Mouse (Mus musculus) heart, adult 18-20 months (tissue): Measurements from ENCODE around the gene Gm45062. TPM values are rescaled to one million over a fixed set of nuclear protein-coding genes. Genes with fewer than 3 reads are reported as not detected.
A peak's percentile ranks its signal among the peaks of the same experiment; 100 is the strongest.
"Not testable (repeated sequence)": the region's sequence is repeated elsewhere in the genome, so short reads cannot be mapped to it uniquely, and the experiment has no call there.

Experiments
- DNase-seq, 2 experiments: peaks; one replicate each; pipeline ENCODE4 v3.0.0; 2021 to 2022; ENCODE audit warnings: mixed read lengths in 1 of 2
- total RNA-seq, 2 experiments: library from RNA; stranded (reverse); gene quantifications; 2 replicates each; pipeline ENCODE4 v1.2.3; 2021

Gm45062 gene
- total RNA-seq, 2 experiments from 2014 or later = not detected

DNA sequence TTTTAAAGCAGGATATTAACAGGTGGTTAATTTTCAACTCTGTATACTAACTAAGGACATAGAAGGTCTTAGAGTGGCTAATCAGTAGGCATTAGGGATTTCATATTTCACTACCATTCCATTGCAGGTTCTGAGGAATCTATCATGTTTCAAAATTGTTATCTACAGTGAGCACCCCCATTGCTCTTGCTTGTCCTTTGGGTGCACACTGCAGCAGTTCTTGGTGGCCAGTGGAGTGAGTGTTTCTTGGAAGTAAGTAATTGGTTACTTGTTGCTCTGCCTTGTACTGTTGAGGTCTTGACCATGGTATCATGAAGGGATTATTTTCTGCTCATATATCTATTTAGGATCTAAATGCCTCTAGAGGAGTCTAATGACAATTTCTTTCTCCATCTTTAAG is 57.0 kb downstream of the Gm45062 start:
- no peak for DNase-seq

DNA sequence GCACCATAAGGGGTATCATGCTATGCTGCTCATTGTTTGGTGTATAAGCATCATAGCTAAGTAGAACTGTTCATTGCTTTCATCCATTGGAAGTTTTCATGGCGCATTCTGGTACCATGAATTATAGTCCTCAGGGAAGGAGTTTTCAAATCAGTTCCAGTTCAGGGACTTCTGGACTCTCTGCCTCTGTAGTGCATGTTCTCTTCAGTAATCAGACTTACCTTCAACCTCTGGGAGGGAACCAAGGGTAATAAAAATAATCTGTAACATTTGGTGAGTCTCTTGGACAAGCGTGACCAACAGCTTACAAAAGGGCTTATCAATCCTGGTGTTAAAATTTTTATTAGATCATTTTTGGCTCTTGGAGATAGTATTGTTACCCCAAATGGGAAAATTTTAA is 60.3 kb downstream of the Gm45062 start:
- DNase-seq = no peak

DNA sequence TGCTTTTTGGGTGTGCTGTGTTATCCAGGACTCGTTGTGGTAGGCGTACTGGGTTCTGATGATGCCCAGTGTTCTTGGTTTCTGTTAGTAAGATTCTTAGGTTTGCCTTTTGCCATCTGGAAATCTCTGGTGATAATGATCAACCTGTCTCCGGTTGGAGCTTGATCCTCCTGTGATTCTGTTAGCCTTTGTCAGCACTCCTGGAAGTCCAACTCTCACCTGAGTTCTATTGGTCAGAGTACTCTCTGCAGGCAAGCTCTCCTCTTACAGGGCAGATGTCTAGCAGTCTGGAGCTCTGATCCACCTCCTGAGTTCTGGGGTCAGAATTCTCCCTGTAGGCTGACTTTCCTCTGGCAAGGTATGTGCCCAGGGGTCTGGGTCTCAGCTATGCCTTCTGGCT is 72.2 kb downstream of the Gm45062 start:
- DNase-seq = not testable (repeated sequence)

DNA sequence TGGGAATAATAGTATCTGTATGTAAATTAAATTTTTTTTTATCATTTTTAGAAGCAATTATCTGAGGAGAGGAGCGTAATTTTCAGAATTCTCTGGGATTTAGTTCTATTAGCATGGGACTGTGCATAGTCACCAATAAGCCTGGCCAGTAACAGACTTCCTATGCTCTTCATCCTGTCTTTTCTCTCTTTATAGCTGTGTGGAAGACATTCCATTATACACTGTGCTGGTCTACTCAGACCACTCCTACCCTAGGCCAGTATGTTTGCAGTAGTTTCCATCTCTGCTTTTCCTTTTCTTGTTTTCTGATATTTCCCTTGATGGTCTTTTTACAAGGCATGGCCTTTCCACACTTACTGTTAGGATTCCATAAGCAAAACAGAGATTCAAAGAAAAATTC is 74.1 kb downstream of the Gm45062 start:
- no peak for DNase-seq

DNA sequence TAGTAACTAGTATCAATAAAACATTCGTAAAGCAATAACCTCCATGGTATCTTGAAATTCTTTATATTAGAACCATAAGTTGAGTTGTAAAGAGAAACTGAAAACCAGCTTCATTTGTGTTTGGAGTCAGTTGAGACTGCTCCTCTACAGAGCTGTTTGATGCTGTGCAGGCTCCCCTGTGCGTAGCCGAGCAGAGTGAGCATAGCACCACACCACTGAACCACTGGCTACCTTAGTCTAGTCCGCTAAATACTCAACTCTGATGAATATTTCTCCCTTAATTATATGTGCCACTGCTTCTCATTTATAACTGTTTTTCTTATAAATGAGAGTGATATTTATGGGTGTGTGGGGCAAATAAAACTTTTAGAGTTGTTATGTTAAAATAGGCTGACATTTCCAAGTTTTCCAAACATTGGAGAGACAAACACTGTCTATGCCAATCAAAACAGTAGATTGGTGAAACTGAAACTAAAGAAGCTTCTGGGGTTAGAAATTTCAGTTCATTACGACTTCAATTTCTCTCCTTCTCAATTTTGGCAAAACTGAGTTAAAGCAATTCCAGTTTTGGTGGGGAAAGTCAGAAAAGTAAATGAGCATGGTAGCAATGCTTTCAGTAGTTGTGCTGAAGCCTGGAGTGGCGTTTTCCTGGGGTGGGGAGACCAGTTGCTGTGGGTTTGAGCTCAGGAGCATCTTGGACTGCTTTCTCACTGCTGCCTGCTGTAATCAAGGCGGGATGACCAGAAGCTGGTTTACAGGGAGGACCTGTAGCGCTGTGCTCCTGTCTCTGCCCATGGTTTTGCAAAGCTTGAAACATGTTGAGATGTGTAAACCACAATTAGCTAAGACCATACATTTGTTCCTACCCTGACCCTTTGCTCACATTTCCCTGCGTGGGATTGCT is 77.5 kb downstream of the Gm45062 start:
- DNase-seq = peak; percentile 22 to 55

DNA sequence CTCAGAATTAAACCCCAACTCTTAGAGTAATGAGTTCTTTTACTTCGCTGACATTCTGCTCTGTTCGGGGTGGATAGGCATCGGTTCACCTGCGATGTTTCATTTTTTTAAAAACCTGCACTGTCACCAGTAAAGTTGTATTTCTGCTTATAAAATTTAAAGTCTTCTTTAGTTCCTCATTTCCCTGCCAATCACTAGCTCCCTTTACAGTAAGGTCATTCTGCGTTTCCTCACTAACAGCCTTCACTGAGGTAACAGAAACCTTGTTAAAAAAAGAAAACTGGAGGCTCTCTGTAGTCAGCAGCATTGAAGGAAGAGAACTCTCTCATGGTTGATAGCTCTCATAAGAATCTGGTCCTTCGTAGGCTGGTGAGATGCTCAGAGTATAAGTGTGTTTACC is 80.2 kb downstream of the Gm45062 start:
- DNase-seq = no peak

DNA sequence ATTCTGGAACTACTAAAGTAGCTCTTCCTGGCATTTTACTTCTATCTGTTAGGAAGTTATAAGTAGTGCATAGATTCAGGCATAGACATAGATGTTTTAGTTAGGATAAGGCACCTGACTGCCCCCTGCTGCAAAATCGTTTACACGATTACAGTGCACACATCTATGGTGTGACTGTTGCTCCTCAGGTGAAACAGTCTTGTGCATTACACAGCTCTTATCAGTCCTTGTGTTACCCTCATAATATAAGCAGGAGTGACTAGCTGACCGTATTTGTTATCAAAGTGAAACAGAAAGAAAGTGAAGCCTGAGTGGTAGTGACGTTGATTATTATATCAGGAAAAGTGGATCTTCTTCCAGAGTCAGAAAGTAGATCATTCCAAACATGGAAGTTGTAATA is 84.0 kb downstream of the Gm45062 start:
- no peak for DNase-seq

DNA sequence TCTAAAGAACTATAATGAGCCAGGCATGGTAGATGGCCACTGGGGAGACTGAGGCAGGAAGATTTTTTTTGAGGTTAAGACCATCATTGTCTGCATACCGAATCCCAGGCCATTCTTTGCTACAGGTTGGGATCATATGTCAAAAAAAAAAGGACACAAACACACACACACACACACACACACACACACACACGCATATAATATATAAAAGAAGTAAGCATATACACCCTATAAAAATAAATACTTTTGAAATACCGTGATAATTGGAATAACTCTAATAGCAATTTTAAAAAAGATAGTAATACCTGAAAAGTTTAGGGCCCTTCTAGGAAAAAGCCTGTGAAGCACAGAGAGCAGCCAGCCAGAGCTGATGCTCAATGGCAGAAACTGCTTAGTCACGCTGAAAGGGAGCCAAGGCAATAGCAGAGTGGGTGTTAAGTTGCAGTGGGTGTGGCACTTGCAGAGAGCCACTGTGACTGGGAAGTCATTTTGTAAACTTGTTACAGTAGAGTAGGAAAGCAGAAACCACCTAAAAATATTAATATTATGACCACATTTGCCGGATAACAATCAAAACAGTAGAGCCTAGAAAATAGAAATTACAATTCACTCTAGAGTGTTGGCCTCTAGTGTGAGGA is 86.1 kb downstream of the Gm45062 start:
- peak; percentile 78 to 85 for DNase-seq

DNA sequence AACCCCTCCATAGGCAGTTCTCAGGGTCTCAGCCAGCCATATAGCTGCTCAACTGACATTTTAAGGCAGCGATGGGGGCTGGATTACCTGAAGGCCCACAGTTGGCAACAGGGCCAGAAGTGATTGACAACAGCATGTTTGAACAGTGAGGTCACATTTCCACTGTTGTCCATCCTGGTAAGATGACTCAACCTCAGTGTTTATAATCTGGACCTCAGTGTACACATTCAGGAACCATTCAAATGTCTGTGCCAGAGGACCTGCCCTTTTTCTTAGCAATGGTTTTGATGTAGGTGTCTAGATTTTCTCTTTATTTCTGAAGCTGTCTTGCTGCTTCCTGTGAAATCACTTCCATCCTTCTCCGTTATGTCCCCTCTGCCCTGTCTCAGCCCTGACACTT is 87.9 kb downstream of the Gm45062 start:
- DNase-seq = no peak

DNA sequence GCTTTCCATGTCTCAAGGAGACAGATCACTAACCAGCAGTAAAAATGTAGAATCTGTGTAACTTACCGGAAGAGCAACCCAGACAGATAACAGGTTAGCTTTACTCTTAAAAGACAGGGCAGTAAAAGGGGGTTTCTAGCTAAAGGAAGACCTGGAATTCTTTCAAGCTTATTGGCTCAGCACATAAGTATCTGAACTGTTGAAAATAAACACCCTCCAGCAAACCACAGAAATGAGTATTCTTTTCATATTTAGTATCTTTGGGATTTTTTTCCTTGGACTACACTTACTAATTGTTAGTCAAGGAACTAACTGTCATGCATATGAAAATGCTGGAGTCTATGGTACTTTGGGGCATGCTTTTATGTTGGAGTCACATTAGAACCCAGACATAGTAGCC is 89.1 kb downstream of the Gm45062 start:
- no peak for DNase-seq

DNA sequence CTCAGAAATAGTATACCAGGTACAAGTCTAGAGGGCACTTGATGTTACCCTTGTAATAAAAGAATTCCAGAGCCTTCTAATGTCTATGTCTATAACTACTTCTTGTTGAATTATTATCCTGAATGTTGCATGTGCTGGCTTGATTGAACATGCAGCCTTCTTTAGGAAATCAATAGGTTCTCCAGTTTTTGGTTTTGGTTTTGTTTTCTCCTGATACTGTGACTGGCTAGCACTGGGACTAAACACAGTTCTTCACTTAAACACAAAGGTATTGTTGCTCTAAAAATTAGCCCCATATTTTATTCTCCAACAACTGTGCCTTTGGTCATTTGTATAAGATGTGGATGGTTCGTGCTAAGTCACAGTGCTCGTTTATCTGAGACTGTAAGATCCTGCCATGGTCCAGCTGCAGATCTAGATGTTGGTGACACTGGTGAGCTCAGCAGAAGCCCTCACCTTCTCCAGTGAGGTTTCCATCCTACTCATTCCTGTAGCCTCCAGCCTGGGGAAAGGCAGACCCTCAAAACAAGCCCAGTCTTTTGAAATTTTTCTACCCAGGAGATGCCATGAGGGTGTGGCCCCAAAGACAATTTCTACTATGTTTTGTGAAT is 89.9 kb downstream of the Gm45062 start:
- DNase-seq = no peak

DNA sequence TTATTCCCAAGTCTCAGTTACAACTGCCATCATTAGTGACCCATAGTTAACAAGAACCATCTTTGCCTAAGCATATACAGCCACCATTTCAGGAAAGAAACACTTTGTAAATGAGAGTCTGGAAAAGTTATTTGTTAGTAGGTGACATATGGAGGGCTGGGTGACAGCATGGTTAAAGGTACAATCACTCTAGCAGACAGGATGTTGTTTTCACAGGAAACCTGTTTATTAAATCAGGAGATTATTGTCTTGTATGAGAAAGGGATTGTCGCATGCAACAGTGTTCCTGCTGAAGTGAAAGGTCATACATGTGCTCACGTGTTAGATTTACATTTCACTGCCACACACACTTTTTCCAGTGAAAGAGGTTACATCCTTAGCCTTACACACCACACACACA is 92.3 kb downstream of the Gm45062 start:
- DNase-seq = peak in 1 of 2 experiments; percentile 21

DNA sequence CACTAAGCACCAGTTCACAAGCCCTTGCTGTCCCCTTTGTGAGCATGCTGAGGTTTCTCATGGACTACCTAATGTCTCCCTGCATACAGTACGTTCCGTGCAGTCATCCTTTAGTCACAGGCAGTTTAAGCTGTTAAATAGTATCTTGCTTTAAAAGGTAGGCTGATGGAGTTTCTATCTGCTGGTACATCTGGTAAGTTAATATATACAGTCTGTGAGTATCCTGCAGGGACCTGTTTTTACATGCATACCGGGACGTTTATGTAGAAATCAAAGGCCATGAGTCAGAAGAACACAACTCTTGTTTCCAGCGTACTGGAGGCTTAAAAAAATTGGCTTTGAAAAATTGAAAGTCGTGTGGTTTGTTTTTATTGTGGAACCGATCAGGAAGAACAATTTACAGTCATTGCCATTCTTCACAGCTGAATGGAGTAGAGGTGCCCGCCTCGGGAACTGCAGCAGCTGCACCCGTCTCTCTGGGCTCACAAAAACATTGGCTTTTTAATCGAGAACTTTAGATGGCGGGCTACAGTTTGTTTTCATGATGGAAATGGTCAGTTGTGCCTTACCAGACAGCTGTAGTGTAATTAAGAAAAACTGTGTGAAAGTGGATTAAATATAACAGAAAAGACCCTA is 93.4 kb downstream of the Gm45062 start:
- no peak for DNase-seq

DNA sequence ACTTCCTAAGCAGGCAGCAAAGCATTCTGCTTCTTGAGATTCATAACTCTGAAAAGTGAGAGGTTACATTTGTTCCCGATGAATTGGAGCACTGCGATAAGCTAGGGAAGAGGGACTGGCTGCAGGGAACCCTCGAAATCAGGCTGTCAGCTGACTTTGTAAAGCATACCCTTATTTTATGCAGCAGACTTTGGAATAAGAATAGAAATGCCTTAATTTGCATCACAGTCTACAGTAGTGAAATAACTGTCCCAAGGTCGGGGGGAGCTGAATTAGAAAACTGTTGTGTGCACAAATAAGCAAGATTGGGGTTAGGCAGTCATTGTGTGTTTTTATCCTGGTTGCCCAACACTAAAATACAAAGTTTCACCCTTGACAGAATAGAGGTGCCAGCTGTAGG is 94.2 kb downstream of the Gm45062 start:
- no peak for DNase-seq

DNA sequence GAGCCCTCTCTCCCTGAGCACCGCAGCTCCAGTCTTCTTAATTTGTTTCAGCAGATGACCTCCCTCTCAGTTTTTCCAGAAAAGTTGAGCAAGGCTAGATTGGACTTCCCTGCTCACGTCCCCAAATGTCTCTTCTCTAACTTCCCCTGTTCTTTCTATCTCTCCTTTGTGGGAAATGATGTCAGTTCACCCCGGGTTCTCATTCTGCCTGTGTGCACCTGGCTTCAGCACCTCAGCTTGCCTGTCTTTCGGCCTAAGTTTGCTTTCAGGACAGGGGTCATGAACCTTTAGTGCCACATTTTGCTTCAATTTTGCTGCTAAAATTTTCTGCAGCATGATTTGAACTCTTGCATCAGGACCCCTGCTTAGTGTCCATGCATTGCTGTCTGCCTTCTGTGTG is 95.6 kb downstream of the Gm45062 start:
- DNase-seq = no peak

DNA sequence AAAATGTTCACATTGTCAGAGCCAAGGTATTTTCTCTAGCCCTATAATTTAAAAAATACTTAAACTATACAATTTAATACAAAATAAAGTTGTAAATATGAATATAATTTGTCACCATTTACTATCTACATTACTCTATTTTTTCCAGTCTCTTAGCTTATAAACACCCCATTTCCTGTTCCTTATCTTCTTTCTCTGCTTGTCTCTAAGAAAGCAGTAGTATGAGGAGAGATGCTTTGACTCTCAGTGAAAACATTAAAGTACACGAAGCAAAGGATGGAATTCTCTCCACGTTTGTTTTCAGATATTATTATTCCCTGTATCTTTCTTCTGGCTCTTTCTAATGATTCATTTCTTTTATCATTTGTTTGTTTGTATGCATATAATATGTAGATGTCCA is 99.0 kb downstream of the Gm45062 start:
- DNase-seq = no peak

DNA sequence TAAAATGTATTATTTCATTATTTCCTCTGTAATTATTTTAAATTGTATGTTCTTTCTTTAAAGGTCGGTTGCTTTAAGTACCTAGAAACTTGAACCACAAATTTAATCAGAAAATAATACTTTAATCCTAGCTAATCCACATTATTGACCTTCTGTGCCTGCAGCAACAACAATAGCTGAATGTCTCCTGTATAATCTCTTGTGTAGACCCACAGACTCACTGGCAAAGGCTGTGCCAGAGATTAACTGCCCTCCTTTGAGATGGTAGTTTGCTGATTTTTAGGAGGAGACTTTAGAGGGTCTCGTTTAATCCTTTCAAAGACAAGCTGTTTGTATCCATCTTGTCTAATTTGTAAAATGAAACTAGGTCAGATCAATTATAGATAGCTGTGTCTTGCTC is 99.5 kb downstream of the Gm45062 start:
- DNase-seq = no peak

DNA sequence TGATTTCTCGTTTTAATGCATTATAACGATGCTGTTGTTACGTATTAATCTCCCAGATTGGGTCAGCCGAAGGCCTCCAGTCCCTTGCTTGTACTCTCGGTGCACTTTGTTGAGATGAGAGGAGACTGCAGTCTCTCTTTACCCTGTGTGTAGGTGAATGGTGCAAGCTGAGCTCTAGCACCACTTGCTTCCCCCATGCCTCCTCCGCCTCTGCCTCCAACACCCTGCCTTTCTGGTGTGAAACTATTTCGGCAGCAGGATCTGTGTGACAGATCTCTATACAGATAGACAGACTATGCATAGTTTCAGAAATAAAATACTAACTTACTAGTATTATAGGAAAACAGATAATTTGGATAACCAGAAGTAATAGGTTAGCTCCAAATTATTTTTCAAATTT is 101.6 kb downstream of the Gm45062 start:
- DNase-seq = no peak

DNA sequence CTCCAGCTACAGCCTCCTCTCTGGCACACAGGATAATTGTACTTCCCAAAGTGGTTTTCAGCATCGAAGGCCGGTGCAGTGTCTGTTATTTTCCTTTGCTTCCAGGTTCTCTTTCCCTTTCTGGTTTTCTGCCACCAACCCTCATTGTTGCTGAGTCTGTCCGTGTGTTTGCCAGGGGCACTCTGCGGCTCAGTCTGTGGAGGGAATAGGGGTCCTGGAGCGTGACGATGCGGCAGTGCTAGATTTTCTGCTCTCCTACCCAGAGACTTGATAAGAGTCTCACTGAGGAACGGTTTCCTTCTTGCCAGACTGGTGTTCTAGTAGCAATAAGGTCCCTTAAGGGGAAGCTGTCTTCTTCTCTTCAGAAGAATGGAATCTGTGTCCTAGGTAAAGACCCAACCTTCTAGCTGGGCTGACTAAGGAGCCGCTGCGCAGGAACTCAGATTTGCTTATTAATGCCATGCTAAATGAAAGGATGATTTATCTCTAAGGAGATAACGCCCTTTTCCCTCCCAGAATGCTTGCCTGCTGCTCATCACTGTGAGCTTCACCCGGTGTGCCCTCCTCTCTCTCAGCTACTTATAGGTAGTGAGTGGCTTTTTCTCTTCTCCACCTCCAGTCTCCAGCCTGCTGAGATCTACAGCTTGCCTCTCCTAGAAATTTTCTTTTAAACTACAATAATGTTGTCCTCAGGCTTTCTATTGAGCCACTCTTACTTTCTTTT is 104.9 kb downstream of the Gm45062 start:
- no peak for DNase-seq

DNA sequence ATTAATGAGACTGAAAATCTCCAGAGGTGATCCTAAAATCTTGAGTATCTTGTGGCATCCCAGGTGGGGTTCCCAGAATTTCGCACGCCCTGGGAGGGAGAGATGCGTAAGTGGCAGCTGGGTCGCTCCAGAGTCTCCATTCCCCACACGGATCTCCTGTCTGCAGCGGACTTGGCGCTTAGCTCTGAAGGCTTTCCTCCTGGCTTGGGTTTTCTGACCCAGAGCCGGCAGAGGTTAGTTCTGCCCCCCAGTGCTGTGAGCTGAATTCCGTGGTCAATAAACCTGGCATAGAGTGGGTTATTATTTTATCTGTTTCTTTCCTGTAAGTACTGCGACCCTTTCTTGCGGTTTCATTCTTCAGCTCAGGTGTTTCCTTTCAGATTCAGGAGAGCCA is 105.5 kb downstream of the Gm45062 start:
- no peak for DNase-seq

DNA sequence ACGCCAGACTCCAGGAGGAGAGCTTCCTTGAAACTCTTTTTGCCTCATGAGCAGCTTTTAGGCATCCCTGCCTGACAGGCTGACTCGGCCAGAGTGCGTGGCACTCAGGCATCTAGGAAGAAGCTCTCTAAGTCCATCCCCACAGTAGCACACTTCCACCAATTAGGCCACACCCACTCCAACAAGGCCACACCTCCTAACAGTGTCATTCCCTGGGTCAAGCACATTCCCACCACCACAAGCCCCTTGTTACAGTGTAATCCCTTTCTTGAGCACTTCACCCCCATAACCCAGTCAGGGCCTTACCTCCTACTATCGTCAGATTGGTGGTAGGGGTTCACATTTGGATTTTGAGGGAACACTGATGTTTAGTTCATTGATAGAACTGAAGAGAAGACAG is 108.4 kb downstream of the Gm45062 start:
- DNase-seq = no peak

DNA sequence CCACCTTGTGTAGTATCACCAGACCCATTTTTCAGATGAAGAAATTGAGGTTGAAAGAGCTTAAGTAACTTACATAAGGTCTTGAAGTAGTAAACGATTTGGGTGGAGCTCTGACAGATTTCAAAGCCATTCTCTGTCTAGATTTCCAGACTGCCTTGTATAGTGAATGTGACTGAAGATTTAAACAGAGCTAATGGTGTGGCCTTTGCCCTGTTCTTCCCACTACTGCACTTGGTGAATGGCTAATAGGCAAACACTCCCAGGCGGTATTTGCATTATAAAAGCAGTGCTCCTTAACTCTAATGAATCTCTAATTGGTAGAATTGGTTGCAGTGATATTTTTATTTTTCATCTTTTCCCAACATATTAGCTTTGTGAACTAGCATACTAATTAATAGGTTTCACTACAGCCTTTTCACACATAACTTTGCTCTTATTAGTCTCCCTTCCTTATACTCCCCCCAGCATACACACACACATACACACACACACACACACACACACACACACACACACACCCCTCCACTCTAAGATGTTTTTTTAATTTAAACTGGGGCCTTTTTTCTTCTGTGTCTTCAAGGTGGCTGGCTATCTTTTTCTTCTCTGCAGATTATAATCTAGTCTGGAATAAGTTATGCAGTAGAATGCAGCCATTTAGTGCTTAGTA is 109.1 kb downstream of the Gm45062 start:
- no peak for DNase-seq
